Mouse (Mus musculus) layer of hippocampus, adult 2 months (tissue): ENCODE measurements at regions not wholly inside any gene's neighbourhood (a gene's known extent, or its start where the extent isn't known, plus 50 kb on each side); places are given as distances from the start of the nearest gene placed in this dataset.
A peak's percentile ranks its signal among the peaks of the same experiment; 100 is the strongest.

Experiments used
- DNase-seq, 2 experiments: peaks; one replicate each; pipeline ENCODE4 v3.0.0; 2022; ENCODE audit warnings: low spot score in 2 of 2
- H3K27ac ChIP-seq: fragments of 200-600 bp; 2 replicates; pipeline ENCODE4 v1.8.1; 2022
- H3K4me3 ChIP-seq: fragments of 200-600 bp; 2 replicates; pipeline ENCODE4 v1.8.1; 2022; ENCODE audit warnings: mild to moderate bottlenecking
- CTCF ChIP-seq: fragments of 200-600 bp; conservative IDR thresholded peaks from 2 replicates; pipeline ENCODE4 v1.8.1; 2022; ENCODE audit warnings: antibody characterized with exemption, mild to moderate bottlenecking, moderate library complexity

DNA sequence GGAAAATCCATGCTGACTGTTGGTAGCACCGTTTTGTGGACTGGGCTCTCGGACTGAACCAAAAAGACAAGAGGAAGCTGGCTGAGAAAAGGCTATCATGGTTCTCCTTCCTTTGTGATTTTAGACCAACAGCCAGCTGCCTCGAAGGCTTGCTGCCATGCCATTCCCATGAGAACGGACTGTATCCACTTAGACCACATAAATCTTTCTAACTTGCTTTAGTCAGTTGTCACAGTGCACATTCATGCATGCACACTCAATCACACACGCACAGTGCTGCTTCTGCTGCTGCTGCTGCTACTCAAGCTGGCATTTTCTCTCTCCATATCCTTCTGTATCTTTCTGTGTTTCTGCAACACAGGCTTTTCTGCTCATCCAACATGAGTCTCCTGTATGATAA is 1405.8 kb downstream of the Gsdmc2 start:
- no peak overlapping the region for H3K27ac ChIP-seq
- no peak for DNase-seq
- TF ChIP-seq CTCF: no peak

DNA sequence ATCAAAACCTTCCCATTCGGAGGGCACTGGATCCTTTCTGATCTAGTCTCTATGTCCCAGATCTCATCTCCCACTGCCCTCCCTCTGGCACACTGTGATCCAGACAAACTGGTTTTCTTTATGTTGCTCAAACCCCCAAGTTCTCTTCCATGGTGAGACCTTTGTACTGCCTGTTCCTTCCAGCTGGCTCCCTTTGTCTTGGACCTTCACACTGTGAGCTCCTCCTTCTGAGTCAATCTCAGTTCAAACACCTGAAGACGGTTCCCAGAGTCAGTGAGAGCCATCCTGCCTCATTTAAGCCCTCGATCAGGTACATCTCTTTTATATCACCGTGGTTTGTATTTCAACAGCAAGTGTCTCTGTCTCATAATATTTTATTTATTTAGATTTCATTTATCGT is 1408.3 kb downstream of the Gsdmc2 start:
- Histone ChIP-seq H3K4me3 (no peak overlapping the region), H3K27ac (no peak overlapping the region)
- TF ChIP-seq CTCF: no peak
- DNase-seq: no peak

More for the DNA sequence above, 1405.8 kb downstream of the Gsdmc2 start:
- H3K4me3 ChIP-seq: no peak overlapping the region

DNA sequence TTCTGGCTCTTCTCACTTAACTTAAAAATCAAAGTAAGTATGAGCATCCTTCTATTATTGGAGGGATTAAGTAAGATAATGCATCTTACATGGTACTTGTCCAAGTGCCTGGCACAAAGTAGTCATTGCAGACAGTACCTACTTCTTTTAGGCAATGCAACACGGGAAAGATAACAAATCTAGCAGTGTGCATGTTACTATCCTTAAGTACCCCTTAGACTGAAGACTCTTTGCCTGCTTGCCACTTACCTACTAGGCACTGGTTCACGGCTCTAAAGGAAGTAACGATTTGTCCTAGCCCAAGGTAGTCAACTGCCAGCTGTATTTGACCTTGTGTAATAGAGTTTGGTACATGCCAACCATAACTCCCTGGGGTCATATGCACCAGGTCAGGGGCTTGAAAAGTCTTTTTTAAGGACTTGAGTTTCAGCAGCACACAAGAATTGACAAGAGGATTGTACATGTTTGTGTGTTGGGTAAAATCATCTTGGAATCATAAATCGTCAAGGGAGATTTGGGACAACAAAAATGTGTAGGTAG is 1409.8 kb downstream of the Gsdmc2 start:
- Histone ChIP-seq H3K4me3 (no peak overlapping the region), H3K27ac (no peak overlapping the region)
- TF ChIP-seq CTCF: no peak
- DNase-seq: no peak

DNA sequence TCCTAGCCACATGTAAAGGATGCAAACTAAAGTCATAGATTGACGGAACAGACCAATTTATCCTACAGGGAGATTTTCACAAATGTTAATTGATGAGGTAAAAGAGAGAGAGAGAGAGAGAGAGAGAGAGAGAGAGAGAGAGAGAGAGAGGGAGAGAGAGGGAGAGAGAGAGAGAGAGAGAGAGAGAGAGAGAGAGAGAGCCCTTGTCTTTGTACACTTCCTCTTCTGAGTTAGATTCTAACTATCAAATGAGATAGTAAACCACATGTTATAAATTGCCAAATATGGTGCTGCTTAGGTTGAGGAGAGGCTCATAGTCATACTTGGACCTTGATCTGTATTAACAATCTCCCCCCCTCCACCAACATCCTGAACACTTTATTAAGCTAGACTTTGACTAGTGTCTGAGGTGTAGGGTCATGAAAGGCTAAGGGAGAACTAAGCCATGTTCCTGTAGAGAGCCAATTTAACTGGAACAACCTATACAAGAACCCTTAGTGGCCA is 1412.2 kb downstream of the Gsdmc2 start:
- no peak for TF ChIP-seq CTCF
- Histone ChIP-seq H3K27ac (no peak overlapping the region), H3K4me3 (no peak overlapping the region)
- no peak for DNase-seq

DNA sequence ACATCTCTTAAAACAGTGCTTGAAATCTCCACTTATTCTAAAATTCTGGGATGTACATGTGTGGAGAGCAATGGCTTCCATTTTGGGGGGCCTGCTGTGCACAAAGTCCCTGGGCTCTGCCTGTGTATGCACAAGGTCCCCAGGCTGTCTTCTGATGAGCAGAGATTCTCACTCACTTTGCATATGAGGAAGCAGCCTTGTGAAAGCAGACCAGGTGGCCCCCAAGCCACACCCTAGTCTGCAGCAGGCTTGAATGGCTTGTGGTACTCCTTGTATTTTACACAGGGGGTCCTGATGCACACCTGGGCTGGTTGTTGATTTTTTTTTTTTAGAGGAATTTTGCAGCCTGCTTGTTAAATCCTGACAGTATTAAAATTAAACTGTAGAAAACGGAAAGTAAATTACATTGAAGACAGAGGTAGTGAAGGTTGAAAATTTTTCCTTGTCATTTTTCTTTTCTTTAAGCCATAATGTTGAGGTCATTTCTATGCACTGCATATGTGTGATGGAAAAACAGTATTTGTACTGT is 1413.8 kb downstream of the Gsdmc2 start:
- DNase-seq: no peak
- TF ChIP-seq CTCF: no peak
- Histone ChIP-seq H3K27ac (no peak overlapping the region), H3K4me3 (no peak overlapping the region)

DNA sequence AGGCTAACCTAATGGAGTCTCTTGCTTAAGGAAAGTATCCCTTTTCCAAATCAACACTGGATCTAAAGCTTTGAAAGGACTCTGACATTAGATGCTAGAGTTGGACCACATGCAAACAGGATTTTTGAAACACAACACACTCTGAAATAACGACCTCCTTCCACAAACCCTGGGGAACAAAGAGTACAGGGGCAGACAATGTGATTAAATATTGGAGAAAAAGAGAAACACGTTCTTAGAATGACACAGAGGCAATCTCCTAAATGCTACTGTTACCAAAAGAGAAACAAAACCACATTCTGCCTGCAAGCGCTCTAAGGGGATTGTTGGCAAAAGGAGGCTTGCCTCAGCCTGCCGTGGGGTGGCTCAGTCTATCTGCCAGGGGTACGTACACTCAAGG is 1422.0 kb downstream of the Gsdmc2 start:
- no peak for TF ChIP-seq CTCF
- H3K27ac ChIP-seq: no peak overlapping the region
- H3K4me3 ChIP-seq: no peak overlapping the region
- DNase-seq: no peak

DNA sequence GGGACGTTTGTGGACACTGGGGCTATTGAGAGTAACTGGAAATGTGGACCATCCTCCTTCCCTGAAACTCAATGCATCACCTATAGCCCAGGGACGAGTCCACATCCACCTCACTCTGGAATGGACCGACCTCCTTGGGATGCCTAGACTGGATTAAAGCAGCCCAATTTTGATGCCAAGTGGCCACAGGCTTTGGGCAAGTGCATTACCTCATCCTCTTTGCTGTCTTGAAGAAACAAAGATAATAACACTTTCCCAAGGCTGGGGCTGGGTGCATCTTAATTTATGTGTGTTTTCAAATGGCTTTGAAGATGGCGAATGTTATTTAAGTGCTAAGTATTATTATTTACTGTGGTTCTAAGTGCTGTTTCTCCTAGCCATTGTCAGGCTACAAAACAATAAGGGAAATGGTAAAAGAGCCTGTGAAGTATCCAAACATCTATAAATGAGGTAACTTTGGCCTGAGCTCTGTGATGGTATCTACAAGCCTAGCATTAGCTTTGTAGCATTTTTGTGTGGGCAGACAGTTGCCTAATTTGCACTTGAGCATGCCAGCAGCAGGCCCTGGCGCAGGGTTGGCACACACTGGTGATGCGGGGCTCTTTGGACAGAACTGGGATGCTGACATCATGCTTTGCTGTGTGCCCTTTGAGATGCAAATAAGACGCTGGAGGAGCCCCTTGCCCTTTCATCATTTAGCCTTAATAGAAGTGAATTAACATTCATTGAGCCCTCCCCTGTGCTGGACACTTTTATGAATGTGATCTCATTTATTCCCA is 1423.7 kb downstream of the Gsdmc2 start:
- no peak overlapping the region for H3K27ac ChIP-seq
- no peak for DNase-seq

DNA sequence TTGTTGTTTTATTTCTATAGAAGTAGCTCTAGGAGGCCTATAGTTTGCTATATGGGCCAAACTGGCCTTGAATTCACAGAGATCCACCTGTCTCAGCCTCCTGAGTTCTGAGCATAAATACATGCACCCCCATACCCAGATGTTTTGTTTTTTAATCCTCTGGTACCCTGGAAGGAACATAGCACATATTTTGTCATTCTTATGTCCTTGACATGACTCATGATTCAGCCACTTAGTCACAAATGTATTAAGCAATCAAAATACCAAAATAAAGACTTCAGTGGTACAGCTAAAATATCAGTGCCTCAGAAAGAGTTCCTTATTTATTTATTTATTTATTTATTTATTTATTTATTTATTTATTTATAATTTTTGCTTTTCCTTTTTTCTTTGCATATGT is 1428.3 kb downstream of the Gsdmc2 start:
- H3K4me3 ChIP-seq: no peak overlapping the region

More for the DNA sequence above, 1423.7 kb downstream of the Gsdmc2 start:
- no peak overlapping the region for H3K4me3 ChIP-seq
- TF ChIP-seq CTCF: no peak

DNA sequence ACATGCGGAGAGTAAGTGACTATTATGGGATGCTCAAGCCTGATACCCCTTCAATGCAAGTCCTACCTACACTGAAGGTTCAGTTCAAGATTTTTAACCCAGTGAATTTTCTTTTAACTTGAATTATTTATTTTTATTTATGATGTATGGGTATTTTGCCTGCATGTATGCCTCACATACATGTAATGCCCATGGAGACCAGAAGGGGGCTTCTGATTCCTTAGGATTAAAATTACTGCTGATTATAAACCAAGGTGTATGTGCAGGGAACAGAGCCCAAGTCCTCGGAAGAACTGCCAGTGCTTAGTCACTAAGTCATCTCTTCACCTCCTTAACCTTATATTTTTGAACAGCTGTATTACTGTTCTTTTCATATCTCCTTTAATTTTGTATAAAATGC is 1431.3 kb downstream of the Gsdmc2 start:
- Histone ChIP-seq H3K4me3 (no peak overlapping the region), H3K27ac (no peak overlapping the region)
- TF ChIP-seq CTCF: peak; percentile 55
- DNase-seq: no peak

More for the DNA sequence above, 1428.3 kb downstream of the Gsdmc2 start:
- no peak for TF ChIP-seq CTCF
- H3K27ac ChIP-seq: no peak overlapping the region
- no peak for DNase-seq

DNA sequence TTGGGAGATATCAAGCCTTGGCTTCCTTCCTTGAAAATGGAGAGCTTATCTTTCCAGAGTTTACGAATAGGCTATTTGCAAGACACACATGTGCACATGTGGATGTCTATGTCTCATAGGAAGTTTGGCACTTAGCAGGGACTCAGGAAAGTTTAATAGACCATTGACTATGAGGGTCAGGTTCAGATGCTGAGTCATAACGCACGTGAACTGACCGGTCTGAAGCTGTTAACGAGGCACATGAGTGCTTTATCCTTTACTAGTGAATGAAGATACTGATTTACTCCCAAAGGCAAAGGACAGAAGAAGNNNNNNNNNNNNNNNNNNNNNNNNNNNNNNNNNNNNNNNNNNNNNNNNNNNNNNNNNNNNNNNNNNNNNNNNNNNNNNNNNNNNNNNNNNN is 1442.8 kb downstream of the Gsdmc2 start:
- TF ChIP-seq CTCF: no peak
- no peak overlapping the region for H3K27ac ChIP-seq
- H3K4me3 ChIP-seq: no peak overlapping the region
- DNase-seq: no peak

DNA sequence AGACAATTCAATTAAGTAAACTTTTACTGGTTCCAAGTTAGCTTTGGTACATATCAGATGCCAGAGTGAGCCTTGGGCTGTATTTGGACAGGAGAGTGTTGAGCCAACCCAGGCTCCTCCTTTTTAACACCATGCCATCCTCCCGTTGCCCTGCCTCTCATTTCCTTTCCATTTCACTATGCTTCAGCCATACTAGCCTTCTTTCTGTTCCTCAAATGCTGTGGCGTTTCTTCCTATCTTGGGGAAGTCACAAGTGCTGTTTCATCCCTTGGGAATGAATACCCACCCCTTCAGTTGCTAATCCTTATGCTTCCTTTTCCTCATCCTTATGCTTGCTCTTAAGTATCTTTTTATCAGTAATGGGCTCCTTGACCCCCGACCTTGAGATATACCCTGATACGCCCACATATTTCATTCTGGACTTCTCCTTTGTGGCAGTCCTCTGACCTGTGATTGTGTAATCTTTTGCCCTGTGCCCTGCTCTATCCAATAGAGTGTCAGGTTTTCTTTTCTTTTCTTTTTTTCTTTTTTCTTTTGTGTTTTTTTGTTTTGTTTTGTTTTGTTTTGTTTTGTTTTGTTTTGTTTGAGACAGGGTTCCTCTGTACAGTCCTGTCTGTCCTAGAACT is 1443.9 kb downstream of the Gsdmc2 start:
- Histone ChIP-seq H3K27ac (no peak overlapping the region), H3K4me3 (no peak overlapping the region)
- no peak for DNase-seq
- TF ChIP-seq CTCF: no peak

DNA sequence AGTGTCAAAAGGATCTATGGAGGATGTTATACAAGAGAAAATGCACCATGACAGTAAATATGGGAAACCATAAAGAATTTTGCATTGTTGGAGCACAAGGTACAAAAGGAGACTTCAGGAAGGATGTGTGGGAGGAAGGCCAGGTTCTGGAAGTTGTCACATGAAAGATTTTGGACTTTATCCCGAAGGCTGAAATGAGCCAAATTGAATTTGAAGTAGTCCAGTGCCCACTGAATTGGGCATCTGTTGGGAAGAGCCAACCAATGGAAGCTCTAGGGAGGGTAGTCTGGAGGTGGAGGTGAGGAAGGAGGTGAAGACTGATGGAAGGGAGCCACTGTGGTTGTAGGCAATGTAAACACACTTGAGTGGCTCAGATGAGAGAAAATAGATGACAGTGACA is 1445.6 kb downstream of the Gsdmc2 start:
- Histone ChIP-seq H3K27ac (no peak overlapping the region), H3K4me3 (no peak overlapping the region)
- no peak for DNase-seq
- no peak for TF ChIP-seq CTCF

DNA sequence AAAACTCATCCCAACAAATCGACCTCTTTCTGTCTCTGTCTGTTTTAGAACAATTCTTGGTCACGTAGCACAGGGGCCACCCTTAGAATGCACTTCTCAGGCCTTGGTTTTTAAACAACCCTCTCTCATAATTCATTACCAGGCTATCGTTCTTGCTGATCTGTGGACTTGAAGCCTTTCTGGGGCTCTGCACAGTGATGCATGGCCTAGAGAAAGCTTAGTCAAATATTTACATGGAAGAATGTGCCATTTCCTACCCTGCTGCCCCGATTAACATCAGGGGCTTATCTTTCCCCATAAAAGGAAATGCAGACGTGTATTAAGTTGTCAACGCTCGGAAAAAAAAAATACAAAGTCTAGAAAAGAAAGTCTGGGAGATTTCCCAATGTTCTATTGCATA is 1448.0 kb downstream of the Gsdmc2 start:
- no peak for TF ChIP-seq CTCF
- no peak for DNase-seq
- no peak overlapping the region for H3K27ac ChIP-seq
- H3K4me3 ChIP-seq: no peak overlapping the region

DNA sequence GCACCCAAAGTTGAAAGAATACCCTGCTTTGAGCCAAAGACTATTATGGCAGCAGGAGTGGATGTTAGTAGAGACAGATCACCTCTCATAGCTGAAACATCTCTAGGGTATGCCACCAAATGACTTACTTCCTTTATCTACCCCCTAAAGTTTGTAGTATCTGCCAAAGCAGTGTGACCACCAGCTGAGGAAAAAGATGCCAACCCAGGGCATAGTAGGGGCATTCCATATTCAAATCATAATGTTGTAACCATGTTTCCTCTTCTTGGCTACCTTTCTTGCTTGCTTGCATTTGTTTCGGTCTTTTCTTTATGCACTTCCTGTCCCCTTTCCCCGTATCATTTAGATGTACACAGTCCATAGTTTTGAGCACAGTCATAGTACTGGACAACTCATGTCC is 1449.6 kb downstream of the Gsdmc2 start:
- H3K4me3 ChIP-seq: no peak overlapping the region
- no peak for TF ChIP-seq CTCF
- H3K27ac ChIP-seq: no peak overlapping the region
- no peak for DNase-seq
